Mouse (Mus musculus) limb, embryonic 12.5 days (tissue): ENCODE measurements around the gene Nxn. TPM values are rescaled to one million over a fixed set of nuclear protein-coding genes. Genes with fewer than 3 reads are reported as not detected.

ENCODE experiments used
- ATAC-seq: fragments of 200-750 bp; cut with Nextera tagmentation; 2 replicates; pipeline ENCODE4 v1.8.0; 2017; ENCODE audit warnings: low read depth, moderate TSS enrichment; ENCODE audit not compliant: insufficient number of reproducible peaks, insufficient read depth, low FRiP score, low TSS enrichment
- H3K27ac ChIP-seq: fragments of 300-500 bp; sonication (generic); 2 replicates; pipeline ENCODE4 v1.5.1; 2016; ENCODE audit warnings: mild to moderate bottlenecking, moderate library complexity
- H3K27me3 ChIP-seq: fragments of 300-500 bp; sonication (generic); 2 replicates; pipeline ENCODE4 v1.6.1; 2016; ENCODE audit warnings: mild to moderate bottlenecking, moderate library complexity
- H3K36me3 ChIP-seq: fragments of 300-500 bp; sonication (generic); 2 replicates; pipeline ENCODE4 v1.6.1; 2016; ENCODE audit warnings: mild to moderate bottlenecking, moderate library complexity
- H3K4me1 ChIP-seq: fragments of 300-500 bp; sonication (generic); replicated peaks from 2 replicates; pipeline ENCODE4 v1.6.1; 2016
- H3K4me2 ChIP-seq: fragments of 300-500 bp; sonication (generic); 2 replicates; pipeline ENCODE4 v1.6.1; 2016; ENCODE audit warnings: mild to moderate bottlenecking, moderate library complexity
- H3K4me3 ChIP-seq: fragments of 300-500 bp; sonication (generic); replicated peaks from 2 replicates; pipeline ENCODE4 v1.5.1; 2016; ENCODE audit warnings: mild to moderate bottlenecking
- H3K9ac ChIP-seq: fragments of 300-500 bp; sonication (generic); replicated peaks from 2 replicates; pipeline ENCODE4 v1.6.1; 2016; ENCODE audit warnings: mild to moderate bottlenecking, moderate library complexity
- H3K9me3 ChIP-seq: fragments of 300-500 bp; sonication (generic); 2 replicates; pipeline ENCODE4 v1.6.1; 2016; ENCODE audit warnings: mild to moderate bottlenecking, moderate library complexity
- WGBS: fragments of 180-500 bp; shearing (Covaris S2); methylation state at CpG from one replicate; pipeline ENCODE4 v1.1.7; 2016; 5-methylcytosine and 5-hydroxymethylcytosine counted together
- polyA plus RNA-seq: library from polyadenylated mRNA; unstranded; fragments of >200 nt; fragmentation: Nextera tagmentation; extraction: Ambion mirVana; gene quantifications from 2 replicates; pipeline ENCODE4 v1.2.1, GENCODE M21; 2016

The Nxn gene
- polyA plus RNA-seq, 1 experiment from 2014 or later = 61.2 TPM

GRCm38 (mm10) chr11:76243811-76244546 lies 155.0 kb downstream of the Nxn start:
- Histone ChIP-seq H3K27ac (peak overlapping the region; percentile 78; the same call in 1 of the 2 replicates), H3K27me3 (no peaks in the 10 kb centered on the region), H3K4me1 (peaks cover 15% of the 10 kb centered on the region), H3K4me3 (peak overlapping the region; percentile 86), H3K36me3 (peaks cover 32% of the 10 kb centered on the region), H3K4me2 (peak overlapping the region; percentile 90), H3K9me3 (no peaks in the 10 kb centered on the region), H3K9ac (peak overlapping the region; percentile 85)
- ATAC-seq = peak; percentile 44; the same call in 1 of the 2 replicates
- 2% methylated on average over 34 of the region's 34 CpGs for WGBS

GRCm38 (mm10) chr11:76242901-76243810 lies 155.8 kb downstream of the Nxn start, which contains the start of the genes Mrm3 and Glod4:
Gene Mrm3, plus strand, starts transcription at chr11:76243715.
Gene Glod4, minus strand, starts transcription at chr11:76243725.
- under 1% methylated on average over 61 of the region's 61 CpGs for WGBS
- Histone ChIP-seq H3K4me2 (peak within 1 kb of the TSS; percentile 90), H3K27me3 (no peaks in the 10 kb centered on the region), H3K4me1 (peaks cover 15% of the 10 kb centered on the region), H3K36me3 (peaks cover 33% of the 10 kb centered on the region), H3K4me3 (peak within 1 kb of the TSS; percentile 86), H3K27ac (peak within 1 kb of the TSS; percentile 78), H3K9ac (peak within 1 kb of the TSS; percentile 85), H3K9me3 (no peaks in the 10 kb centered on the region)
- ATAC-seq = peak; percentile 85

- Histone ChIP-seq H3K36me3 (peaks cover 52% of the 10 kb centered on the region), H3K27ac (no peak overlapping the region), H3K4me2 (no peak overlapping the region), H3K4me1 (peaks cover 12% of the 10 kb centered on the region), H3K9me3 (no peaks in the 10 kb centered on the region), H3K27me3 (no peaks in the 10 kb centered on the region), H3K4me3 (no peak overlapping the region), H3K9ac (no peak overlapping the region)
- ATAC-seq = no peak
- 97% methylated on average over 2 of the region's 2 CpGs for WGBS
These were observed 159.2 kb downstream of the Nxn start for GRCm38 (mm10) chr11:76239750-76240149.

GRCm38 (mm10) chr11:76236136-76236535 lies 162.8 kb downstream of the Nxn start:
- H3K4me2 ChIP-seq = no peak overlapping the region
- no peak overlapping the region for H3K27ac ChIP-seq
- 94% methylated on average over 3 of the region's 3 CpGs for WGBS
- H3K4me3 ChIP-seq = no peak overlapping the region
- H3K9ac ChIP-seq = no peak overlapping the region
- peaks cover 83% of the 10 kb centered on the region for H3K36me3 ChIP-seq
- H3K27me3 ChIP-seq = no peaks in the 10 kb centered on the region
- no peaks in the 10 kb centered on the region for H3K4me1 ChIP-seq
- no peak for ATAC-seq
- H3K9me3 ChIP-seq = no peaks in the 10 kb centered on the region

- no peak for ATAC-seq
- Histone ChIP-seq H3K9ac (no peak overlapping the region), H3K9me3 (no peaks in the 10 kb centered on the region), H3K4me1 (no peaks in the 10 kb centered on the region), H3K36me3 (peaks cover 57% of the 10 kb centered on the region), H3K27me3 (no peaks in the 10 kb centered on the region), H3K4me2 (no peak overlapping the region), H3K27ac (no peak overlapping the region), H3K4me3 (no peak overlapping the region)
These were observed 173.9 kb downstream of the Nxn start for GRCm38 (mm10) chr11:76225051-76225450.

GRCm38 (mm10) chr11:76224631-76225030 lies 174.3 kb downstream of the Nxn start:
- H3K36me3 ChIP-seq = peaks cover 61% of the 10 kb centered on the region
- 96% methylated on average over 5 of the region's 5 CpGs for WGBS
- H3K9ac ChIP-seq = no peak overlapping the region

GRCm38 (mm10) chr11:76217390-76217800 lies 181.5 kb downstream of the Nxn start, which contains the start of the genes Dbil5 and Gemin4:
Gene Dbil5, plus strand, starts transcription at chr11:76217608.
Gene Gemin4, minus strand, starts transcription at chr11:76217664.
- H3K36me3 ChIP-seq = peaks cover 52% of the 10 kb centered on the region

More at GRCm38 (mm10) chr11:76224631-76225030, 174.3 kb downstream of the Nxn start:
- no peak for ATAC-seq
- Histone ChIP-seq H3K27ac (no peak overlapping the region), H3K4me2 (no peak overlapping the region), H3K4me1 (no peaks in the 10 kb centered on the region), H3K9me3 (no peaks in the 10 kb centered on the region), H3K4me3 (no peak overlapping the region), H3K27me3 (no peaks in the 10 kb centered on the region)

GRCm38 (mm10) chr11:76216681-76217389 lies 182.1 kb downstream of the Nxn start:
- H3K9me3 ChIP-seq = no peaks in the 10 kb centered on the region
- peak; percentile 11; the same call in 1 of the 2 replicates for ATAC-seq
- H3K4me3 ChIP-seq = peak overlapping the region; percentile 78
- 5% methylated on average over 33 of the region's 33 CpGs for WGBS
- peak overlapping the region; percentile 95 for H3K27ac ChIP-seq
- peak overlapping the region; percentile 71 for H3K4me2 ChIP-seq
- H3K4me1 ChIP-seq = peaks cover 5% of the 10 kb centered on the region
- H3K27me3 ChIP-seq = no peaks in the 10 kb centered on the region
- H3K36me3 ChIP-seq = peaks cover 53% of the 10 kb centered on the region
- peak overlapping the region; percentile 90 for H3K9ac ChIP-seq

More at GRCm38 (mm10) chr11:76217390-76217800, 181.5 kb downstream of the Nxn start, which contains the start of the genes Dbil5 and Gemin4:
- H3K4me3 ChIP-seq = peak within 1 kb of the TSS; percentile 78
- H3K27me3 ChIP-seq = no peaks in the 10 kb centered on the region
- peak within 1 kb of the TSS; percentile 95 for H3K27ac ChIP-seq
- H3K4me1 ChIP-seq = peaks cover 5% of the 10 kb centered on the region
- peak; percentile 97 for ATAC-seq
- WGBS = under 1% methylated on average over 35 of the region's 35 CpGs
- H3K4me2 ChIP-seq = peak within 1 kb of the TSS; percentile 71
- H3K9me3 ChIP-seq = no peaks in the 10 kb centered on the region
- H3K9ac ChIP-seq = peak within 1 kb of the TSS; percentile 90

- H3K27ac ChIP-seq = peak overlapping the region; percentile 95; the same call in 1 of the 2 replicates
- H3K4me3 ChIP-seq = peak overlapping the region; percentile 78
- peaks cover 53% of the 10 kb centered on the region for H3K36me3 ChIP-seq
- H3K4me2 ChIP-seq = peak overlapping the region; percentile 71
- no peak for ATAC-seq
- no peaks in the 10 kb centered on the region for H3K27me3 ChIP-seq
- H3K4me1 ChIP-seq = peaks cover 5% of the 10 kb centered on the region
- H3K9ac ChIP-seq = no peak overlapping the region; the same call in 1 of the 2 replicates
- 84% methylated on average over 5 of the region's 5 CpGs for WGBS
- H3K9me3 ChIP-seq = no peaks in the 10 kb centered on the region
These were observed 182.8 kb downstream of the Nxn start for GRCm38 (mm10) chr11:76216049-76216540.

- no peaks in the 10 kb centered on the region for H3K27me3 ChIP-seq
- WGBS = 99% methylated on average over 2 of the region's 2 CpGs
- no peak overlapping the region for H3K4me2 ChIP-seq
- H3K27ac ChIP-seq = no peak overlapping the region
- peaks cover 5% of the 10 kb centered on the region for H3K4me1 ChIP-seq
- H3K9ac ChIP-seq = no peak overlapping the region
- ATAC-seq = no peak
- peaks cover 55% of the 10 kb centered on the region for H3K36me3 ChIP-seq
- H3K9me3 ChIP-seq = no peaks in the 10 kb centered on the region
- no peak overlapping the region for H3K4me3 ChIP-seq
These were observed 183.9 kb downstream of the Nxn start for GRCm38 (mm10) chr11:76215011-76215410.
